Mouse (Mus musculus): Measurements from ENCODE around the gene Wwc1. TPM values are rescaled to one million over a fixed set of nuclear protein-coding genes. Genes with fewer than 3 reads are reported as not detected.

The Wwc1 gene
- polyA plus RNA-seq, 1 experiment from 2014 or later, result 7.8 TPM

DNA sequence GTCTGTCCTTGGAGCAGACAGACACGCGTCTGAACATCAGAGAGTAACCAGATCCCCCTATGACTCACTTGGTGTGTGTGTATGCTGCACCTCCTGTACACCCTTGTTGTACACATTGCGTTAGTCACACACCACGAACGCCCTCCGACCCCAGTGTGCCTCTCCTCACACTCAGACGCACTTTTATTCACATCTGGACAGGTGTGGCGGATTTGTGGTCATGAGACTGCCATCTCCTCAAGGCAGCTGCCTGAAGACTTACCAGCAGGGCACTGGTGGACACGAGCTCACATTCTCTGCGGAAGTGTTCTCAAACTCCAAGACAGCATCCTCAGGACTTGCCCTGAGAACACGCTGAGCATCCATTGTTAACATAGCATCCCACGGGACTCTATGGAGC is 17.7 kb upstream of the Wwc1 start:
- H3K4me1 ChIP-seq (ENCODE audit: control insufficient read depth, insufficient read depth, low read length), result peaks cover 23% of the 10 kb centered on the region
- H3K4me2 ChIP-seq (ENCODE audit: low read length), result no peak overlapping the region
- 82% methylated on average over 12 of the region's 12 CpGs for WGBS
- no peak overlapping the region for H3K4me3 ChIP-seq (ENCODE audit: low read depth, low read length)
- H3K9ac ChIP-seq (ENCODE audit: low read depth, low read length), result no peak overlapping the region
- H3K9me3 ChIP-seq (replicated peaks; ENCODE audit: control insufficient read depth, low read length, poor library complexity, severe bottlenecking), result no peaks in the 10 kb centered on the region
- no peaks in the 10 kb centered on the region for H3K36me3 ChIP-seq (ENCODE audit: control insufficient read depth, insufficient read depth, low read length)
- H3K27ac ChIP-seq (ENCODE audit: low read length), result no peak overlapping the region
- no peaks in the 10 kb centered on the region for H3K27me3 ChIP-seq (ENCODE audit: control insufficient read depth, insufficient read depth, low read depth, low read length)
- ATAC-seq, result no peak

DNA sequence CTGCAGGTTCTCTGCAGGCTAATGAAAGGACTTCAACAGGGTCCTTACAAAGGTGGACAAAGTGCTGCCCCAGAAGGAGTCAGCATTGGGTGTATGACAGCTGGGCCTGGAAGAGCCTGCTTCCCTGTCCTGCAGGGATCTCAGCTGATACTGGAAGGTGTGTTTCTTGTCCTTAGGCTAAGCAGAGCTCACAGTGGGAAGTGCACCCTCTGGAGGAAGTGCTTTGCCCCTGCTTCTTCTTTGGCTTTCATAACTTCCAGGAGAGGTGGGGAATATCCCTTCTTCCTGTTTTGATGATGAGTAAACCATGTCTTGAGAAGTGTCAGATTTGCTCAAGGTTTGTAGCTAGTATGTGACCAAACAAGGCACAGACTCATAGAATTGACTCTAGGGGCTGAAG is 15.0 kb upstream of the Wwc1 start:
- H3K4me2 ChIP-seq (ENCODE audit: low read length), result no peak overlapping the region
- H3K4me1 ChIP-seq (ENCODE audit: control insufficient read depth, insufficient read depth, low read length), result peaks cover 9% of the 10 kb centered on the region
- no peaks in the 10 kb centered on the region for H3K36me3 ChIP-seq (ENCODE audit: control insufficient read depth, insufficient read depth, low read length)
- H3K27me3 ChIP-seq (ENCODE audit: control insufficient read depth, insufficient read depth, low read depth, low read length), result no peaks in the 10 kb centered on the region
- no peaks in the 10 kb centered on the region for H3K9me3 ChIP-seq (replicated peaks; ENCODE audit: control insufficient read depth, low read length, poor library complexity, severe bottlenecking)
- H3K4me3 ChIP-seq (ENCODE audit: low read depth, low read length), result no peak overlapping the region
- no peak overlapping the region for H3K27ac ChIP-seq (ENCODE audit: low read length)
- no peak for ATAC-seq
- no peak overlapping the region for H3K9ac ChIP-seq (ENCODE audit: low read depth, low read length)

DNA sequence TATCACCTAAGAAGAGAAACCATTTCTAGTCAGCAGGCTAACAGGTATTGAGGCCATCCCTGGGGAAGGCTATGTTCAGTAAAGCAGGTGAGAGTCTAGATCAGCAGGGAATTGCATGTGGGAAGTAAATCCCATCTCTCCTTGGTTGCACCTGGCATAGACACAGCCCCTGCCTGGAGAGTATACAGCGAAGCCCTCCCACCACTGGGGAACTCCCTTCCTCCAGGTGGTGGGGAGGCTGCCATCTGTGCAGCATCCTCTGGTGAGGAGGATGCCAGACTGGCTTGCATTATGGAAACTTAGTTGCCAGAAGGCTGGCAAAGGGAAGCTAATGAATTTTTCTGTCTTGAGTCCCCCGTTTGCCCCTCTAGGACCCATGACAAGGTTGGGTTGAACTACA is 11.5 kb upstream of the Wwc1 start:
- WGBS, result 84% methylated on average over 2 of the region's 2 CpGs
- ATAC-seq, result no peak

DNA sequence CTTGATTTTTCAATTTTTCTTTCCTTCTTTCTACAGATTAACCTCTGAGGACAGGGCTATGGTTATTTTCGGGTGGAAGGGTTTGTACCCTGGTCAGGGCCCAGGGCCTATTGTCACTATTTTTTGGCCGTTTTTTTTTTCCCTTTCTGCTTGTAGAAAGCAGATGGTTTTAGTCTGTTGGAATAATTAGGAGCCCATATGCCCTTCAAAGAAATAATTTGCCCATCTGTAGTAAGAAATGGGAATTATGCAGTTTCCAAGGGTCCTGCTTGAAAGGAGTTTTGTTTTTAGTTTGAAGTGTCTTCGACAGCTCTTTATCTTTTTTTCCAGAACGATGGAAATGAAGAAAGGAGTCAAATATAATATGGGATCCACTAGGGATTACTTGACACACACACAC is 9.6 kb upstream of the Wwc1 start:
- Histone ChIP-seq H3K9ac (ENCODE audit: low read depth, low read length) (no peak overlapping the region), H3K27ac (ENCODE audit: low read length) (no peak overlapping the region), H3K27me3 (ENCODE audit: control insufficient read depth, insufficient read depth, low read depth, low read length) (no peaks in the 10 kb centered on the region), H3K4me1 (ENCODE audit: control insufficient read depth, insufficient read depth, low read length) (0 out of 2 replicates have a peak, but pooled peaks cover 7% of the 10 kb centered on the region), H3K4me2 (ENCODE audit: low read length) (no peak overlapping the region), H3K4me3 (ENCODE audit: low read depth, low read length) (no peak overlapping the region), H3K36me3 (ENCODE audit: control insufficient read depth, insufficient read depth, low read length) (no peaks in the 10 kb centered on the region), H3K9me3 (replicated peaks; ENCODE audit: control insufficient read depth, low read length, poor library complexity, severe bottlenecking) (no peaks in the 10 kb centered on the region)
- no peak for ATAC-seq
- whole genome bisulfite sequencing, result 49% methylated on average over 4 of the region's 4 CpGs

More for the DNA sequence above, 11.5 kb upstream of the Wwc1 start:
- no peak overlapping the region for H3K4me2 ChIP-seq (ENCODE audit: low read length)
- H3K4me3 ChIP-seq (ENCODE audit: low read depth, low read length), result no peak overlapping the region
- no peaks in the 10 kb centered on the region for H3K36me3 ChIP-seq (ENCODE audit: control insufficient read depth, insufficient read depth, low read length)
- H3K27ac ChIP-seq (ENCODE audit: low read length), result no peak overlapping the region
- H3K9me3 ChIP-seq (replicated peaks; ENCODE audit: control insufficient read depth, low read length, poor library complexity, severe bottlenecking), result no peaks in the 10 kb centered on the region
- no peaks in the 10 kb centered on the region for H3K4me1 ChIP-seq (ENCODE audit: control insufficient read depth, insufficient read depth, low read length)
- no peak overlapping the region for H3K9ac ChIP-seq (ENCODE audit: low read depth, low read length)
- no peaks in the 10 kb centered on the region for H3K27me3 ChIP-seq (ENCODE audit: control insufficient read depth, insufficient read depth, low read depth, low read length)

DNA sequence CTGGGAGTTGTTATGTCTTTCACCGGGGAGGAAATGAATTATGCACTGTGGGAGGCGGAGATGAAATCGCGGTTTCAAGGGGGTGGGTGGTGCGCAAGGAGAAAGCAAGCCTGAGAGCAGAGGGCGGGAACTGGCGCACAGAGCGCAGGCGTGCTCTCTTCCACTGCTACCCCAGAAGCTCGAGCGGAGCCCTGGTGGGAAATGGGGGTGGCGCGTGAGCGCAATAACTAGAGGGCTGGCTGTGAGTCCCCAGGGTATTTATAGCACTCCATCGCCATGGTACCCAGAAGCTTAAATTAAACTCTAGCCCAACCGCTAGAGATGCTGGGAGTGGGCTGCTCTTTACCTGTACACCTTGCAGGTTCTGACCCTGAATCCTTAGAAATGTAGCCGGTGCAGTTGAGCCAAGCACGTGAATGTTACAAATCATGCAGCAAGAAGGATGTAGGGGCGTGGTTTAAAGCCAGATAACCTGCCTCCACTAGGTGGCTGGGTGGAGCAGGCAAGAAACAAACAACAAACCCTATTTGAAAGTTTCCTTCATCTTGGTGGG is 5.6 kb upstream of the Wwc1 start:
- Histone ChIP-seq H3K4me1 (ENCODE audit: control insufficient read depth, insufficient read depth, low read length) (0 out of 2 replicates have a peak, but pooled peaks cover 7% of the 10 kb centered on the region), H3K9ac (ENCODE audit: low read depth, low read length) (peak overlapping the region; percentile 56), H3K9me3 (replicated peaks; ENCODE audit: control insufficient read depth, low read length, poor library complexity, severe bottlenecking) (no peaks in the 10 kb centered on the region), H3K4me3 (ENCODE audit: low read depth, low read length) (peak overlapping the region; percentile 28), H3K4me2 (ENCODE audit: low read length) (peak overlapping the region; percentile 61), H3K36me3 (ENCODE audit: control insufficient read depth, insufficient read depth, low read length) (no peaks in the 10 kb centered on the region), H3K27ac (ENCODE audit: low read length) (peak overlapping the region; percentile 63; the same call in 1 of the 2 replicates), H3K27me3 (ENCODE audit: control insufficient read depth, insufficient read depth, low read depth, low read length) (0 out of 2 replicates have a peak, but pooled peaks cover 2% of the 10 kb centered on the region)
- ATAC-seq, result peak; percentile 89
- under 1% methylated on average over 19 of the region's 19 CpGs for WGBS

DNA sequence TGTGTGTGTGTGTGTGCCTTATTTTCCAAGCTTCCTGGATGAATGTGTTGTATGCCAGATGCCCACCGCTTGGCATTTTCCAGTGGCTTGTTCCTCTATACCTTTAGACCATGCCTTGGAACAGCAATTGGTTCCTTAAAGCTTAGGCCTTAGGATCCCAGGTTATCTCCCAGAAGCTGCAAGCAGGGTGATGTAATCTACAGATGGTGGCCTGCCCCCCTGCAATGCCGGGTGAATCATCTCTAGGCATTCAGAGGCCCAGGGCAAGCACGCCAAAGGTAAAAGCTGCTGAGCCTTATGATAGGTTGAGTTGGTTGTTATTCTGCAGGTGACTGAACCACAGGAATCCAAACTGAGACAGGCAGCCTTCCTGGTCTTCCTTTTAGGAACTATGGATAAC is 2.4 kb upstream of the Wwc1 start:
- Histone ChIP-seq H3K27me3 (ENCODE audit: control insufficient read depth, insufficient read depth, low read depth, low read length) (0 out of 2 replicates have a peak, but pooled peaks cover 2% of the 10 kb centered on the region), H3K9me3 (replicated peaks; ENCODE audit: control insufficient read depth, low read length, poor library complexity, severe bottlenecking) (no peaks in the 10 kb centered on the region), H3K4me1 (ENCODE audit: control insufficient read depth, insufficient read depth, low read length) (peaks cover 14% of the 10 kb centered on the region), H3K36me3 (ENCODE audit: control insufficient read depth, insufficient read depth, low read length) (no peaks in the 10 kb centered on the region), H3K4me2 (ENCODE audit: low read length) (no peak overlapping the region), H3K4me3 (ENCODE audit: low read depth, low read length) (no peak overlapping the region), H3K9ac (ENCODE audit: low read depth, low read length) (no peak overlapping the region), H3K27ac (ENCODE audit: low read length) (no peak overlapping the region)
- ATAC-seq, result no peak
- WGBS, result 91% methylated on average over 3 of the region's 3 CpGs

DNA sequence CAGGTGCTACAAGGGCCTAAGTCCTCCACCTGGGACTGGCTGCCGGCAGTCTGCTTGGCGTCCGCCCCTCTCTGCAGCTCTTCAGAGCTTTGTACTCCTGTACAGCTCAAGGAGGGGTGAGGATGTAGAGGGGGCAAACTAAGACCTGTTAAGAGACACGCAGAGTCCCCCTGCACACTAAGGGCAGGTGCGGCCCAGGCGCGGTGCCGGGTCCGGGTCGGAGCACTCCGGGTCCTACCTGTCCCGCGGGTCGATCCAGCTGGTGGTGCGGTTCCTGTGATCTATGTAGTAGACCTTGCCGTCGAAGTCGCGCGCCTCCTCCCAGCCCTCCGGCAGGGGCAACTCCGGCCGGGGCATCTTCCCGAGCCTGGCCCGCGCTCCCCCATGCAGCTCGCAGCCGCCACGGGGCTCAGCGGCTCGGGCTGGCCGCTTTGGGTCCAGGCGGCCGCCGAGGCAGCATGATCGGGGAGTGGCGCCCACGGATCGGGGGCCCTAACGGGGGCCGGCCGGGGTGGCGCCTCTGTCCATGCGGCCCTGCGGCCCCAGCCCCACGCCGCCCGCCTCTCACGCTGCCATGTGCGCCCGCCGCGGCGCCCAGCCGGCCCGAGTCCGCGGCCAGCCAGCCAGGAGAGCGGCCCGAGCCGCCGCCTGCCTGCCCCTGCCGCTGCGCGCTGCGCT is 455 bp downstream of the Wwc1 start:
- H3K27me3 ChIP-seq (ENCODE audit: control insufficient read depth, insufficient read depth, low read depth, low read length), result 0 out of 2 replicates have a peak, but pooled peaks cover 2% of the 10 kb centered on the region
- ATAC-seq, result peak; percentile 53

DNA sequence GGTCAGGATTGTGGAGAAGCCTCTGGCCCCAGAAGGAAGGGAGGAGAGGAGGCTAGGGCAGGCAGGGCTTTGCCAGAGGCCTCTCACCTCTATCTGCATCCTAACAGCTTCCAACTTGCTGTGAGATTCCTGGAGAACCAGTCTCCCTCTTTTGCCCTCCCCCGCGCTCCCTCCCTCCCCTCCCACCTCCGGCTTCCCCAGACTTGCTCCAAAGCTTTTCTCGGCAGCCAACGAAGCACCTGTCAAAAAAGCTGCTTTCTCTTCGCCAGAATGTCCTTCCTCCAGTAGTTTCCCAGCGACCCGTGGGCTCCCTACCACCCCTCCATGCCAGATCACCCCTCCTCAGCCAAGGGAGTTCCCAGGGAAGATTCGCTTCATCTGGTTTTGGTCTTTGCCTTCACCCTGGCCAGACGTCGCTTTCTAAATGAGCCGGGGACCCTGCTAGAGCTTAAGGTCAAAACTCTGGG is 1.0 kb downstream of the Wwc1 start:
- Histone ChIP-seq H3K4me2 (ENCODE audit: low read length) (peak overlapping the region; percentile 56), H3K4me1 (ENCODE audit: control insufficient read depth, insufficient read depth, low read length) (peaks cover 9% of the 10 kb centered on the region), H3K27ac (ENCODE audit: low read length) (no peak overlapping the region), H3K9me3 (replicated peaks; ENCODE audit: control insufficient read depth, low read length, poor library complexity, severe bottlenecking) (no peaks in the 10 kb centered on the region), H3K4me3 (ENCODE audit: low read depth, low read length) (peak overlapping the region; percentile 84), H3K36me3 (ENCODE audit: control insufficient read depth, insufficient read depth, low read length) (no peaks in the 10 kb centered on the region), H3K9ac (ENCODE audit: low read depth, low read length) (peak overlapping the region; percentile 84), H3K27me3 (ENCODE audit: control insufficient read depth, insufficient read depth, low read depth, low read length) (0 out of 2 replicates have a peak, but pooled peaks cover 2% of the 10 kb centered on the region)
- WGBS, result 1% methylated on average over 11 of the region's 12 CpGs
- 0 out of 2 replicates have a peak, but pooled peaks have one; percentile 1 for ATAC-seq

More for the DNA sequence above, 455 bp downstream of the Wwc1 start:
- WGBS, result under 1% methylated on average over 36 of the region's 66 CpGs
- Histone ChIP-seq H3K9me3 (replicated peaks; ENCODE audit: control insufficient read depth, low read length, poor library complexity, severe bottlenecking) (no peaks in the 10 kb centered on the region), H3K36me3 (ENCODE audit: control insufficient read depth, insufficient read depth, low read length) (no peaks in the 10 kb centered on the region), H3K4me1 (ENCODE audit: control insufficient read depth, insufficient read depth, low read length) (peaks cover 9% of the 10 kb centered on the region), H3K27ac (ENCODE audit: low read length) (peak overlapping the region; percentile 50), H3K4me2 (ENCODE audit: low read length) (peak overlapping the region; percentile 56), H3K4me3 (ENCODE audit: low read depth, low read length) (peak overlapping the region; percentile 84), H3K9ac (ENCODE audit: low read depth, low read length) (peak overlapping the region; percentile 84)

DNA sequence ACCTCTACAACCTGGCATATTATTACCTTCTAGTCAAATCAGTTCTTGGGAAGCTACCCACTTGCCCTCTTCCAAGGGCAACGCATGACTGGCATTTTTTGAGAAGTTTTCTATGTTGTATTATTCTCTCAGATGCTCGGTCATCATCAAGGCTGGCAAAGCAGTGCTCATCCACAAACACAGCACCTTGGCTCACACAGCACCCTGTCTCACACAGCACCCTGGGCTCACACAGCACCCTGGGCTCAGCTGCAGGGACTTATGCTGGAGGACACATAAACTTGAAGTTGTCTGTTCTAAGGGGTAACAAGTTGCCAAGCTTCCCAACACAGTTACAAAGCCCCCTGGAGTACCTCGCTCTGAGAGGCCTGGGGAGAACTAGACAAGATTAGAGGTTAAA is 2.5 kb downstream of the Wwc1 start:
- H3K4me1 ChIP-seq (ENCODE audit: control insufficient read depth, insufficient read depth, low read length), result peaks cover 18% of the 10 kb centered on the region
- H3K4me2 ChIP-seq (ENCODE audit: low read length), result peak overlapping the region; percentile 56
- H3K9ac ChIP-seq (ENCODE audit: low read depth, low read length), result no peak overlapping the region
- no peak overlapping the region for H3K4me3 ChIP-seq (ENCODE audit: low read depth, low read length)
- no peak for ATAC-seq
- H3K27me3 ChIP-seq (ENCODE audit: control insufficient read depth, insufficient read depth, low read depth, low read length), result 0 out of 2 replicates have a peak, but pooled peaks cover 2% of the 10 kb centered on the region
- H3K27ac ChIP-seq (ENCODE audit: low read length), result no peak overlapping the region
- WGBS, result 72% methylated on average over 3 of the region's 3 CpGs
- H3K9me3 ChIP-seq (replicated peaks; ENCODE audit: control insufficient read depth, low read length, poor library complexity, severe bottlenecking), result no peaks in the 10 kb centered on the region
- no peaks in the 10 kb centered on the region for H3K36me3 ChIP-seq (ENCODE audit: control insufficient read depth, insufficient read depth, low read length)

Measured in midbrain, embryonic 16.5 days (tissue).